Mouse (Mus musculus): ENCODE results near the gene Cdc14b. TPM values are rescaled to one million over a fixed set of nuclear protein-coding genes. Genes with fewer than 3 reads are reported as not detected.

Cdc14b gene
- polyA plus RNA-seq, 1 experiment from 2014 or later: 16.9 TPM

GRCm38 (mm10) chr13:64211995-64212603, 63.0 kb downstream of the Cdc14b start:
- ATAC-seq (ENCODE audit: low FRiP score, low TSS enrichment): no peak
- Histone ChIP-seq H3K27ac (ENCODE audit: low read length) (no peak overlapping the region), H3K36me3 (ENCODE audit: insufficient read depth, low read length) (no peaks in the 10 kb centered on the region), H3K9me3 (ENCODE audit: low read length) (no peaks in the 10 kb centered on the region), H3K9ac (replicated peaks; ENCODE audit: low read length) (no peak overlapping the region), H3K4me2 (replicated peaks; ENCODE audit: low read depth, low read length) (no peak overlapping the region), H3K27me3 (ENCODE audit: insufficient read depth, low read length) (no peaks in the 10 kb centered on the region), H3K4me3 (ENCODE audit: low read length) (no peak overlapping the region), H3K4me1 (ENCODE audit: insufficient read depth, low read length) (no peaks in the 10 kb centered on the region)
- 83% methylated on average over 5 of the region's 5 CpGs for WGBS

GRCm38 (mm10) chr13:64208146-64208545, 66.9 kb downstream of the Cdc14b start:
- Histone ChIP-seq H3K27ac (ENCODE audit: low read length) (no peak overlapping the region), H3K4me2 (replicated peaks; ENCODE audit: low read depth, low read length) (no peak overlapping the region), H3K27me3 (ENCODE audit: insufficient read depth, low read length) (no peaks in the 10 kb centered on the region), H3K36me3 (ENCODE audit: insufficient read depth, low read length) (no peaks in the 10 kb centered on the region), H3K4me3 (ENCODE audit: low read length) (no peak overlapping the region), H3K9ac (replicated peaks; ENCODE audit: low read length) (no peak overlapping the region), H3K4me1 (ENCODE audit: insufficient read depth, low read length) (no peaks in the 10 kb centered on the region), H3K9me3 (ENCODE audit: low read length) (no peaks in the 10 kb centered on the region)
- ATAC-seq (ENCODE audit: low FRiP score, low TSS enrichment): no peak
- WGBS: 86% methylated on average over 6 of the region's 6 CpGs

- ATAC-seq (ENCODE audit: low FRiP score, low TSS enrichment): peak; percentile 72
- no peaks in the 10 kb centered on the region for H3K27me3 ChIP-seq (ENCODE audit: insufficient read depth, low read length)
- 39% methylated on average over 2 of the region's 2 CpGs for WGBS
Measured at GRCm38 (mm10) chr13:64205186-64205585, 69.9 kb downstream of the Cdc14b start.

GRCm38 (mm10) chr13:64204726-64205125, 70.4 kb downstream of the Cdc14b start:
- 66% methylated on average over 2 of the region's 2 CpGs for WGBS
- no peaks in the 10 kb centered on the region for H3K36me3 ChIP-seq (ENCODE audit: insufficient read depth, low read length)
- H3K27me3 ChIP-seq (ENCODE audit: insufficient read depth, low read length): no peaks in the 10 kb centered on the region
- H3K4me3 ChIP-seq (ENCODE audit: low read length): no peak overlapping the region
- ATAC-seq (ENCODE audit: low FRiP score, low TSS enrichment): no peak
- no peak overlapping the region for H3K9ac ChIP-seq (replicated peaks; ENCODE audit: low read length)
- no peaks in the 10 kb centered on the region for H3K4me1 ChIP-seq (ENCODE audit: insufficient read depth, low read length)
- H3K4me2 ChIP-seq (replicated peaks; ENCODE audit: low read depth, low read length): no peak overlapping the region
- H3K27ac ChIP-seq (ENCODE audit: low read length): no peak overlapping the region
- H3K9me3 ChIP-seq (ENCODE audit: low read length): no peaks in the 10 kb centered on the region

More at GRCm38 (mm10) chr13:64205186-64205585, 69.9 kb downstream of the Cdc14b start:
- no peaks in the 10 kb centered on the region for H3K4me1 ChIP-seq (ENCODE audit: insufficient read depth, low read length)
- no peaks in the 10 kb centered on the region for H3K36me3 ChIP-seq (ENCODE audit: insufficient read depth, low read length)
- no peak overlapping the region for H3K4me3 ChIP-seq (ENCODE audit: low read length)
- no peak overlapping the region for H3K4me2 ChIP-seq (replicated peaks; ENCODE audit: low read depth, low read length)
- no peak overlapping the region for H3K27ac ChIP-seq (ENCODE audit: low read length)
- H3K9ac ChIP-seq (replicated peaks; ENCODE audit: low read length): no peak overlapping the region
- no peaks in the 10 kb centered on the region for H3K9me3 ChIP-seq (ENCODE audit: low read length)

GRCm38 (mm10) chr13:64200911-64201310, 74.2 kb downstream of the Cdc14b start:
- H3K4me3 ChIP-seq (ENCODE audit: low read length): no peak overlapping the region
- peaks cover 2% of the 10 kb centered on the region; the same call in 1 of the 2 replicates for H3K36me3 ChIP-seq (ENCODE audit: insufficient read depth, low read length)
- WGBS: 93% methylated on average over 4 of the region's 4 CpGs
- H3K27me3 ChIP-seq (ENCODE audit: insufficient read depth, low read length): no peaks in the 10 kb centered on the region
- no peak for ATAC-seq (ENCODE audit: low FRiP score, low TSS enrichment)
- H3K4me1 ChIP-seq (ENCODE audit: insufficient read depth, low read length): no peaks in the 10 kb centered on the region
- no peak overlapping the region for H3K9ac ChIP-seq (replicated peaks; ENCODE audit: low read length)
- H3K4me2 ChIP-seq (replicated peaks; ENCODE audit: low read depth, low read length): no peak overlapping the region
- H3K27ac ChIP-seq (ENCODE audit: low read length): no peak overlapping the region
- H3K9me3 ChIP-seq (ENCODE audit: low read length): no peaks in the 10 kb centered on the region

- Histone ChIP-seq H3K27me3 (ENCODE audit: insufficient read depth, low read length) (no peaks in the 10 kb centered on the region), H3K27ac (ENCODE audit: low read length) (no peak overlapping the region), H3K36me3 (ENCODE audit: insufficient read depth, low read length) (peaks cover 4% of the 10 kb centered on the region; the same call in 1 of the 2 replicates), H3K9me3 (ENCODE audit: low read length) (no peaks in the 10 kb centered on the region), H3K4me1 (ENCODE audit: insufficient read depth, low read length) (no peaks in the 10 kb centered on the region), H3K9ac (replicated peaks; ENCODE audit: low read length) (no peak overlapping the region), H3K4me3 (ENCODE audit: low read length) (no peak overlapping the region), H3K4me2 (replicated peaks; ENCODE audit: low read depth, low read length) (no peak overlapping the region)
- peak; percentile 83; the same call in 1 of the 2 replicates for ATAC-seq (ENCODE audit: low FRiP score, low TSS enrichment)
- 80% methylated on average over 4 of the region's 4 CpGs for WGBS
Measured at GRCm38 (mm10) chr13:64198310-64198709, 76.8 kb downstream of the Cdc14b start.

GRCm38 (mm10) chr13:64197899-64198298, 77.2 kb downstream of the Cdc14b start:
- no peak for ATAC-seq (ENCODE audit: low FRiP score, low TSS enrichment)
- H3K27ac ChIP-seq (ENCODE audit: low read length): no peak overlapping the region

GRCm38 (mm10) chr13:64187065-64187464, 88.0 kb downstream of the Cdc14b start:
- H3K27me3 ChIP-seq (ENCODE audit: insufficient read depth, low read length): no peaks in the 10 kb centered on the region
- no peak overlapping the region for H3K9ac ChIP-seq (replicated peaks; ENCODE audit: low read length)
- ATAC-seq (ENCODE audit: low FRiP score, low TSS enrichment): 0 out of 2 replicates have a peak, but pooled peaks have one; percentile 42
- H3K9me3 ChIP-seq (ENCODE audit: low read length): no peaks in the 10 kb centered on the region
- H3K36me3 ChIP-seq (ENCODE audit: insufficient read depth, low read length): peaks cover 18% of the 10 kb centered on the region
- H3K27ac ChIP-seq (ENCODE audit: low read length): no peak overlapping the region
- no peaks in the 10 kb centered on the region for H3K4me1 ChIP-seq (ENCODE audit: insufficient read depth, low read length)
- H3K4me2 ChIP-seq (replicated peaks; ENCODE audit: low read depth, low read length): no peak overlapping the region
- H3K4me3 ChIP-seq (ENCODE audit: low read length): no peak overlapping the region

More at GRCm38 (mm10) chr13:64197899-64198298, 77.2 kb downstream of the Cdc14b start:
- no peak overlapping the region for H3K4me3 ChIP-seq (ENCODE audit: low read length)
- no peak overlapping the region for H3K4me2 ChIP-seq (replicated peaks; ENCODE audit: low read depth, low read length)
- WGBS: 71% methylated on average over 6 of the region's 6 CpGs
- H3K36me3 ChIP-seq (ENCODE audit: insufficient read depth, low read length): peaks cover 4% of the 10 kb centered on the region; the same call in 1 of the 2 replicates
- no peaks in the 10 kb centered on the region for H3K27me3 ChIP-seq (ENCODE audit: insufficient read depth, low read length)
- no peak overlapping the region for H3K9ac ChIP-seq (replicated peaks; ENCODE audit: low read length)
- no peaks in the 10 kb centered on the region for H3K4me1 ChIP-seq (ENCODE audit: insufficient read depth, low read length)
- H3K9me3 ChIP-seq (ENCODE audit: low read length): no peaks in the 10 kb centered on the region

- no peak overlapping the region for H3K9ac ChIP-seq (replicated peaks; ENCODE audit: low read length)
- ATAC-seq (ENCODE audit: low FRiP score, low TSS enrichment): no peak
- no peaks in the 10 kb centered on the region for H3K4me1 ChIP-seq (ENCODE audit: insufficient read depth, low read length)
- H3K27me3 ChIP-seq (ENCODE audit: insufficient read depth, low read length): no peaks in the 10 kb centered on the region
- peaks cover 18% of the 10 kb centered on the region for H3K36me3 ChIP-seq (ENCODE audit: insufficient read depth, low read length)
- no peak overlapping the region for H3K4me3 ChIP-seq (ENCODE audit: low read length)
- 90% methylated on average over 4 of the region's 4 CpGs for WGBS
- H3K9me3 ChIP-seq (ENCODE audit: low read length): no peaks in the 10 kb centered on the region
- no peak overlapping the region for H3K27ac ChIP-seq (ENCODE audit: low read length)
- H3K4me2 ChIP-seq (replicated peaks; ENCODE audit: low read depth, low read length): no peak overlapping the region
Measured at GRCm38 (mm10) chr13:64186516-64186915, 88.6 kb downstream of the Cdc14b start.

GRCm38 (mm10) chr13:64185586-64185985, 89.5 kb downstream of the Cdc14b start:
- Histone ChIP-seq H3K4me2 (replicated peaks; ENCODE audit: low read depth, low read length) (no peak overlapping the region), H3K4me1 (ENCODE audit: insufficient read depth, low read length) (no peaks in the 10 kb centered on the region), H3K27me3 (ENCODE audit: insufficient read depth, low read length) (no peaks in the 10 kb centered on the region), H3K4me3 (ENCODE audit: low read length) (no peak overlapping the region), H3K9me3 (ENCODE audit: low read length) (no peaks in the 10 kb centered on the region), H3K36me3 (ENCODE audit: insufficient read depth, low read length) (peaks cover 18% of the 10 kb centered on the region), H3K27ac (ENCODE audit: low read length) (no peak overlapping the region), H3K9ac (replicated peaks; ENCODE audit: low read length) (no peak overlapping the region)
- WGBS: 91% methylated on average over 9 of the region's 9 CpGs
- ATAC-seq (ENCODE audit: low FRiP score, low TSS enrichment): no peak

Data from kidney, embryonic 16.5 days (tissue).